Mouse (Mus musculus): ENCODE measurements around the gene Rnf167. TPM values are rescaled to one million over a fixed set of nuclear protein-coding genes. Genes with fewer than 3 reads are reported as not detected.
A peak's percentile ranks its signal among the peaks of the same experiment; 100 is the strongest.

Rnf167 gene
- polyA plus RNA-seq, 1 experiment from 2014 or later = 135 TPM

- no peaks in the 10 kb centered on the region for H3K27me3 ChIP-seq (replicated peaks; ENCODE audit: control insufficient read depth, insufficient read depth, low read length)
- H3K9me3 ChIP-seq (ENCODE audit: control insufficient read depth, low read length) = no peaks in the 10 kb centered on the region
- H3K9ac ChIP-seq (replicated peaks; ENCODE audit: low read depth, low read length) = peak overlapping the region; percentile 96
- 65% methylated on average over 6 of the region's 6 CpGs for WGBS
- H3K27ac ChIP-seq (ENCODE audit: low read length) = peak overlapping the region; percentile 95; the same call in 1 of the 2 replicates
- peaks cover 47% of the 10 kb centered on the region for H3K4me1 ChIP-seq (replicated peaks; ENCODE audit: control insufficient read depth, insufficient read depth, low read length)
- H3K4me2 ChIP-seq (ENCODE audit: low read length) = peak overlapping the region; percentile 98
- peak overlapping the region; percentile 100 for H3K4me3 ChIP-seq (replicated peaks; ENCODE audit: low read length)
- H3K36me3 ChIP-seq (ENCODE audit: control insufficient read depth, insufficient read depth) = peaks cover 23% of the 10 kb centered on the region
- ATAC-seq = no peak
Measured at GRCm38 (mm10) chr11:70652884-70653344, 5.9 kb downstream of the Rnf167 start.

GRCm38 (mm10) chr11:70653345-70654197, 6.5 kb downstream of the Rnf167 start:
- no peaks in the 10 kb centered on the region for H3K9me3 ChIP-seq (ENCODE audit: control insufficient read depth, low read length)
- peaks cover 40% of the 10 kb centered on the region for H3K4me1 ChIP-seq (replicated peaks; ENCODE audit: control insufficient read depth, insufficient read depth, low read length)
- WGBS = under 1% methylated on average over 48 of the region's 63 CpGs
- ATAC-seq = peak; percentile 66
- H3K9ac ChIP-seq (replicated peaks; ENCODE audit: low read depth, low read length) = peak overlapping the region; percentile 96
- H3K27me3 ChIP-seq (replicated peaks; ENCODE audit: control insufficient read depth, insufficient read depth, low read length) = no peaks in the 10 kb centered on the region
- H3K36me3 ChIP-seq (ENCODE audit: control insufficient read depth, insufficient read depth) = peaks cover 23% of the 10 kb centered on the region
- peak overlapping the region; percentile 98 for H3K4me2 ChIP-seq (ENCODE audit: low read length)
- peak overlapping the region; percentile 95 for H3K27ac ChIP-seq (ENCODE audit: low read length)
- peak overlapping the region; percentile 100 for H3K4me3 ChIP-seq (replicated peaks; ENCODE audit: low read length)

- Histone ChIP-seq H3K36me3 (ENCODE audit: control insufficient read depth, insufficient read depth) (peaks cover 20% of the 10 kb centered on the region), H3K9ac (replicated peaks; ENCODE audit: low read depth, low read length) (peak within 1 kb of the TSS; percentile 96), H3K4me1 (replicated peaks; ENCODE audit: control insufficient read depth, insufficient read depth, low read length) (peaks cover 32% of the 10 kb centered on the region), H3K27ac (ENCODE audit: low read length) (peak within 1 kb of the TSS; percentile 95), H3K9me3 (ENCODE audit: control insufficient read depth, low read length) (no peaks in the 10 kb centered on the region), H3K27me3 (replicated peaks; ENCODE audit: control insufficient read depth, insufficient read depth, low read length) (no peaks in the 10 kb centered on the region), H3K4me2 (ENCODE audit: low read length) (peak within 1 kb of the TSS; percentile 98), H3K4me3 (replicated peaks; ENCODE audit: low read length) (peak within 1 kb of the TSS; percentile 100)
- peak; percentile 72 for ATAC-seq
- under 1% methylated on average over 59 of the region's 61 CpGs for WGBS
Measured at GRCm38 (mm10) chr11:70654198-70654922, 7.3 kb downstream of the Rnf167 start, which contains the start of gene Pfn1. Gene Pfn1, minus strand, starts transcription at chr11:70654644.

GRCm38 (mm10) chr11:70654923-70655570, 8.0 kb downstream of the Rnf167 start:
- H3K27me3 ChIP-seq (replicated peaks; ENCODE audit: control insufficient read depth, insufficient read depth, low read length) = no peaks in the 10 kb centered on the region
- peak overlapping the region; percentile 95 for H3K27ac ChIP-seq (ENCODE audit: low read length)
- H3K4me1 ChIP-seq (replicated peaks; ENCODE audit: control insufficient read depth, insufficient read depth, low read length) = peaks cover 32% of the 10 kb centered on the region
- peak overlapping the region; percentile 98 for H3K4me2 ChIP-seq (ENCODE audit: low read length)
- under 1% methylated on average over 47 of the region's 48 CpGs for WGBS
- H3K4me3 ChIP-seq (replicated peaks; ENCODE audit: low read length) = peak overlapping the region; percentile 100
- peaks cover 15% of the 10 kb centered on the region for H3K36me3 ChIP-seq (ENCODE audit: control insufficient read depth, insufficient read depth)
- peak overlapping the region; percentile 96 for H3K9ac ChIP-seq (replicated peaks; ENCODE audit: low read depth, low read length)
- ATAC-seq = peak; percentile 65
- no peaks in the 10 kb centered on the region for H3K9me3 ChIP-seq (ENCODE audit: control insufficient read depth, low read length)

GRCm38 (mm10) chr11:70655571-70656455, 8.8 kb downstream of the Rnf167 start:
- H3K27ac ChIP-seq (ENCODE audit: low read length) = peak overlapping the region; percentile 95
- no peak for ATAC-seq

GRCm38 (mm10) chr11:70656456-70656927, 9.5 kb downstream of the Rnf167 start:
- no peak for ATAC-seq
- Histone ChIP-seq H3K4me3 (replicated peaks; ENCODE audit: low read length) (no peak overlapping the region; the same call in 1 of the 2 replicates), H3K4me2 (ENCODE audit: low read length) (peak overlapping the region; percentile 98), H3K27me3 (replicated peaks; ENCODE audit: control insufficient read depth, insufficient read depth, low read length) (no peaks in the 10 kb centered on the region), H3K27ac (ENCODE audit: low read length) (no peak overlapping the region), H3K9ac (replicated peaks; ENCODE audit: low read depth, low read length) (0 out of 2 replicates have a peak overlapping the region, but pooled peaks have one; percentile 2), H3K9me3 (ENCODE audit: control insufficient read depth, low read length) (no peaks in the 10 kb centered on the region), H3K36me3 (ENCODE audit: control insufficient read depth, insufficient read depth) (peaks cover 4% of the 10 kb centered on the region; the same call in 1 of the 2 replicates), H3K4me1 (replicated peaks; ENCODE audit: control insufficient read depth, insufficient read depth, low read length) (peaks cover 32% of the 10 kb centered on the region)
- WGBS = 8% methylated on average over 16 of the region's 16 CpGs

More at GRCm38 (mm10) chr11:70655571-70656455, 8.8 kb downstream of the Rnf167 start:
- H3K27me3 ChIP-seq (replicated peaks; ENCODE audit: control insufficient read depth, insufficient read depth, low read length) = no peaks in the 10 kb centered on the region
- WGBS = under 1% methylated on average over 57 of the region's 61 CpGs
- peak overlapping the region; percentile 100 for H3K4me3 ChIP-seq (replicated peaks; ENCODE audit: low read length)
- H3K4me1 ChIP-seq (replicated peaks; ENCODE audit: control insufficient read depth, insufficient read depth, low read length) = peaks cover 32% of the 10 kb centered on the region
- H3K9ac ChIP-seq (replicated peaks; ENCODE audit: low read depth, low read length) = peak overlapping the region; percentile 96
- peak overlapping the region; percentile 98 for H3K4me2 ChIP-seq (ENCODE audit: low read length)
- H3K9me3 ChIP-seq (ENCODE audit: control insufficient read depth, low read length) = no peaks in the 10 kb centered on the region
- peaks cover 9% of the 10 kb centered on the region for H3K36me3 ChIP-seq (ENCODE audit: control insufficient read depth, insufficient read depth)

- Histone ChIP-seq H3K27me3 (replicated peaks; ENCODE audit: control insufficient read depth, insufficient read depth, low read length) (no peaks in the 10 kb centered on the region), H3K9me3 (ENCODE audit: control insufficient read depth, low read length) (no peaks in the 10 kb centered on the region), H3K9ac (replicated peaks; ENCODE audit: low read depth, low read length) (peak within 1 kb of the TSS; percentile 58), H3K27ac (ENCODE audit: low read length) (no peak within 1 kb of the TSS; the same call in 1 of the 2 replicates), H3K36me3 (ENCODE audit: control insufficient read depth, insufficient read depth) (peaks cover 5% of the 10 kb centered on the region; the same call in 1 of the 2 replicates), H3K4me2 (ENCODE audit: low read length) (peak within 1 kb of the TSS; percentile 98), H3K4me3 (replicated peaks; ENCODE audit: low read length) (peak within 1 kb of the TSS; percentile 100), H3K4me1 (replicated peaks; ENCODE audit: control insufficient read depth, insufficient read depth, low read length) (peaks cover 29% of the 10 kb centered on the region)
- no peak for ATAC-seq
- 9% methylated on average over 3 of the region's 3 CpGs for WGBS
Measured at GRCm38 (mm10) chr11:70656964-70657363, 9.9 kb downstream of the Rnf167 start, which contains the start of gene Eno3. Gene Eno3, plus strand, starts transcription at chr11:70657202.

GRCm38 (mm10) chr11:70657573-70657972, 10.5 kb downstream of the Rnf167 start:
- no peak overlapping the region for H3K27ac ChIP-seq (ENCODE audit: low read length)
- H3K36me3 ChIP-seq (ENCODE audit: control insufficient read depth, insufficient read depth) = peaks cover 6% of the 10 kb centered on the region; the same call in 1 of the 2 replicates
- no peak for ATAC-seq
- no peaks in the 10 kb centered on the region for H3K9me3 ChIP-seq (ENCODE audit: control insufficient read depth, low read length)
- no peak overlapping the region for H3K4me2 ChIP-seq (ENCODE audit: low read length)
- H3K27me3 ChIP-seq (replicated peaks; ENCODE audit: control insufficient read depth, insufficient read depth, low read length) = no peaks in the 10 kb centered on the region
- H3K4me1 ChIP-seq (replicated peaks; ENCODE audit: control insufficient read depth, insufficient read depth, low read length) = peaks cover 23% of the 10 kb centered on the region
- no peak overlapping the region for H3K9ac ChIP-seq (replicated peaks; ENCODE audit: low read depth, low read length)
- H3K4me3 ChIP-seq (replicated peaks; ENCODE audit: low read length) = no peak overlapping the region
- WGBS = 59% methylated on average over 6 of the region's 6 CpGs
